Mouse (Mus musculus) brain, embryonic 14.5 days (tissue): Measurements from ENCODE around the gene Notch2.

ENCODE experiments used
- CTCF ChIP-seq: fragments of 200-500 bp; IDR thresholded peaks from 2 replicates; pipeline ENCODE4 v1.5.1; 2012; ENCODE audit warnings: inconsistent platforms, mild to moderate bottlenecking, moderate library complexity, borderline replicate concordance; ENCODE audit not compliant: insufficient read depth, insufficient read length; ENCODE audit errors: extremely low read depth
- POLR2A ChIP-seq: fragments of 200-500 bp; IDR thresholded peaks from 2 replicates; pipeline ENCODE4 v1.6.1; 2012; ENCODE audit warnings: mild to moderate bottlenecking, inconsistent platforms, borderline replicate concordance; ENCODE audit not compliant: poor library complexity, insufficient read depth, insufficient read length, severe bottlenecking; ENCODE audit errors: extremely low read depth

- TF ChIP-seq POLR2A (no peak), CTCF (no peak)
These were observed 42.7 kb downstream of the Notch2 start for GRCm38 (mm10) chr3:98055808-98056728.
